Mouse (Mus musculus): ENCODE data around the gene B4galt1. TPM values are rescaled to one million over a fixed set of nuclear protein-coding genes. Genes with fewer than 3 reads are reported as not detected.

Gene B4galt1
- polyA plus RNA-seq, 1 experiment from 2014 or later: 60.6 TPM

DNA sequence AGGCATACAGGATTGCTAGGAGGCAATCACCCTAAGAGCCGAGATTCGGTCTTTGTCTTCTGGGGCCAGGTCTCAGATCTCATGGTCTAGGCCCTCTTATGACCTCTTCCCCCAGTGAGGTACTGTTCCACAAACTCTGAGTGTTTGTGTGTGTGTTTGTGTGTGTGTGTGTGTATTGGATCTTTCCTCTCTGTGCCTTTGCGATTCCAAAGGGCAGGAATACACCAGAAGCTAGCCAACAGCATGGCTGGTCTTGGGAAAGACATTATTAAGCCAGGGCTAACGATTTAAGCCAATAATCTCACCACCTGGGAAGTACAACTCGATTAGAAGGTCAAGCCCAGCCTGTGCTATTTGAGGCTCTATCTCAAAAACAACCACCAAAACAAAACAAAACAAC is 23.3 kb downstream of the B4galt1 start:
- Histone ChIP-seq H3K4me2 (ENCODE audit: low read length) (no peak overlapping the region), H3K4me1 (ENCODE audit: control insufficient read depth in 2 of 2, insufficient read depth in 2 of 2, low read length in 2 of 2) (peaks cover 18 to 35% of the 10 kb centered on the region in 2 experiments), H3K36me3 (ENCODE audit: control insufficient read depth, insufficient read depth, low read length) (peaks cover 22% of the 10 kb centered on the region), H3K27me3 (ENCODE audit: control insufficient read depth, insufficient read depth, low read length) (no peaks in the 10 kb centered on the region), H3K9ac (ENCODE audit: low read length) (no peak overlapping the region), H3K27ac (replicated peaks in 1 of 2; ENCODE audit: control insufficient read depth in 1 of 2, insufficient read depth in 1 of 2, low read depth in 2 of 2, low read length in 2 of 2) (no peak overlapping the region), H3K4me3 (ENCODE audit: control insufficient read depth in 1 of 2, insufficient read depth in 1 of 2, low read depth in 1 of 2, low read length in 2 of 2) (no peak overlapping the region), H3K9me3 (ENCODE audit: control insufficient read depth, low read length) (no peaks in the 10 kb centered on the region)
- 70% methylated on average over 5 of the region's 5 CpGs for WGBS
- no peak for ATAC-seq (ENCODE audit: insufficient number of reproducible peaks, insufficient read depth, low FRiP score, low read depth)

GRCm38 (mm10) chr4:40829654-40830400 is 24.0 kb downstream of the B4galt1 start:
- Histone ChIP-seq H3K4me3 (ENCODE audit: control insufficient read depth in 1 of 2, insufficient read depth in 1 of 2, low read depth in 1 of 2, low read length in 2 of 2) (no peak overlapping the region), H3K9ac (ENCODE audit: low read length) (no peak overlapping the region), H3K36me3 (ENCODE audit: control insufficient read depth, insufficient read depth, low read length) (peaks cover 23% of the 10 kb centered on the region), H3K9me3 (ENCODE audit: control insufficient read depth, low read length) (no peaks in the 10 kb centered on the region), H3K4me1 (ENCODE audit: control insufficient read depth in 2 of 2, insufficient read depth in 2 of 2, low read length in 2 of 2) (peaks cover 17 to 30% of the 10 kb centered on the region in 2 experiments), H3K4me2 (ENCODE audit: low read length) (no peak overlapping the region), H3K27ac (replicated peaks in 1 of 2; ENCODE audit: control insufficient read depth in 1 of 2, insufficient read depth in 1 of 2, low read depth in 2 of 2, low read length in 2 of 2) (no peak overlapping the region), H3K27me3 (ENCODE audit: control insufficient read depth, insufficient read depth, low read length) (no peaks in the 10 kb centered on the region)
- no peak for ATAC-seq (ENCODE audit: insufficient number of reproducible peaks, insufficient read depth, low FRiP score, low read depth)
- WGBS: 86% methylated on average over 13 of the region's 13 CpGs

DNA sequence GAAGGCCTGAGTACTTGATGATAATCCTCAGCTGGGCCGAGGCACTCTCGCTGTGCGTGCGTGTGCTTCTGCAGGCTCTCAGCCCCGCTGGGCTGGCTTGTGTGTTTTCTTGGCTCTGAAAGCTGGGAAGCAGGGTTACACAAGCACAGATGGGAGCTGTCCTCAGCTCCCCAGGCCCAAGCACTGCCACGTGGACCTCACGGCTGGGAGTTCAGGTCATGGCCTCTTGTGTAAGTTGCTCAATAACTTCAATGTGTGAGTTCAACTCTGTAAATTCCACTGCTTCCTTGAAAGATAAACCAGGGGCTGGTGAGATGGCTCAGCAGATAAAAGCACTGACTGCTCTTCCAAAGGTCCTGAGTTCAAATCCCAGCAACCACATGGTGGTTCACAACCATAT is 24.9 kb downstream of the B4galt1 start:
- Histone ChIP-seq H3K27me3 (ENCODE audit: control insufficient read depth, insufficient read depth, low read length) (no peaks in the 10 kb centered on the region), H3K36me3 (ENCODE audit: control insufficient read depth, insufficient read depth, low read length) (peaks cover 23% of the 10 kb centered on the region), H3K9ac (ENCODE audit: low read length) (no peak overlapping the region), H3K9me3 (ENCODE audit: control insufficient read depth, low read length) (no peaks in the 10 kb centered on the region), H3K4me1 (ENCODE audit: control insufficient read depth in 2 of 2, insufficient read depth in 2 of 2, low read length in 2 of 2) (peaks cover 18 to 30% of the 10 kb centered on the region in 2 experiments), H3K4me3 (ENCODE audit: control insufficient read depth in 1 of 2, insufficient read depth in 1 of 2, low read depth in 1 of 2, low read length in 2 of 2) (no peak overlapping the region), H3K4me2 (ENCODE audit: low read length) (no peak overlapping the region), H3K27ac (replicated peaks in 1 of 2; ENCODE audit: control insufficient read depth in 1 of 2, insufficient read depth in 1 of 2, low read depth in 2 of 2, low read length in 2 of 2) (peak overlapping the region in 1 of 2 experiments; percentile 44; a peak in 1 of 4 replicates)
- 43% methylated on average over 7 of the region's 7 CpGs for WGBS
- ATAC-seq (ENCODE audit: insufficient number of reproducible peaks, insufficient read depth, low FRiP score, low read depth): no peak

DNA sequence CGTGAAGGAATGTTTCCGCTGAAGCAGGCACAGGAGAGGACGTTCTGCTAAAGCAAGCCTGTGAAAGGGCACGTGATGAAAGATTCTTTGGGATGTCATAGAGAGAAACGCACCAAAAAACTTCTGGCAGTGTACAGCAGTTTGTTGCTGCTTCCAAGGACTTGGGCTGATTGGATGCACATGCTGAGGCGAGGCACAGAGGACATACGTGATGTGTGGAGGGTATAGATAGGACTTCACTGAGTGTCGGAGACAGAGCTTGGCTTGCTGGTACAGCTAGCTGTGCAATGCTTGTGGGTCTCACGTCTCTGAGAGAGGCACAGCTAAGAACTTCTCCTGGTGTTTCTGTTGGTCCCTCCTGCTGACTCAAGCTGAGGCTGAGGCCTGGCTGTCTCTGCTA is 25.9 kb downstream of the B4galt1 start:
- ATAC-seq (ENCODE audit: insufficient number of reproducible peaks, insufficient read depth, low FRiP score, low read depth): no peak
- Histone ChIP-seq H3K4me3 (ENCODE audit: control insufficient read depth in 1 of 2, insufficient read depth in 1 of 2, low read depth in 1 of 2, low read length in 2 of 2) (no peak overlapping the region), H3K27me3 (ENCODE audit: control insufficient read depth, insufficient read depth, low read length) (no peaks in the 10 kb centered on the region), H3K9ac (ENCODE audit: low read length) (no peak overlapping the region), H3K27ac (replicated peaks in 1 of 2; ENCODE audit: control insufficient read depth in 1 of 2, insufficient read depth in 1 of 2, low read depth in 2 of 2, low read length in 2 of 2) (no peak overlapping the region; a peak in 1 of 4 replicates), H3K9me3 (ENCODE audit: control insufficient read depth, low read length) (no peaks in the 10 kb centered on the region), H3K36me3 (ENCODE audit: control insufficient read depth, insufficient read depth, low read length) (peaks cover 27% of the 10 kb centered on the region), H3K4me2 (ENCODE audit: low read length) (no peak overlapping the region), H3K4me1 (ENCODE audit: control insufficient read depth in 2 of 2, insufficient read depth in 2 of 2, low read length in 2 of 2) (peaks cover 26 to 39% of the 10 kb centered on the region in 2 experiments)
- 65% methylated on average over 9 of the region's 9 CpGs for WGBS

GRCm38 (mm10) chr4:40826810-40827209 is 27.0 kb downstream of the B4galt1 start:
- H3K4me3 ChIP-seq (ENCODE audit: control insufficient read depth in 1 of 2, insufficient read depth in 1 of 2, low read depth in 1 of 2, low read length in 2 of 2): no peak overlapping the region
- no peak overlapping the region for H3K9ac ChIP-seq (ENCODE audit: low read length)
- peaks cover 26 to 44% of the 10 kb centered on the region in 2 experiments for H3K4me1 ChIP-seq (ENCODE audit: control insufficient read depth in 2 of 2, insufficient read depth in 2 of 2, low read length in 2 of 2)
- no peak overlapping the region for H3K4me2 ChIP-seq (ENCODE audit: low read length)
- H3K27ac ChIP-seq (replicated peaks in 1 of 2; ENCODE audit: control insufficient read depth in 1 of 2, insufficient read depth in 1 of 2, low read depth in 2 of 2, low read length in 2 of 2): no peak overlapping the region
- no peaks in the 10 kb centered on the region for H3K9me3 ChIP-seq (ENCODE audit: control insufficient read depth, low read length)
- peaks cover 36% of the 10 kb centered on the region for H3K36me3 ChIP-seq (ENCODE audit: control insufficient read depth, insufficient read depth, low read length)
- no peaks in the 10 kb centered on the region for H3K27me3 ChIP-seq (ENCODE audit: control insufficient read depth, insufficient read depth, low read length)
- no peak for ATAC-seq (ENCODE audit: insufficient number of reproducible peaks, insufficient read depth, low FRiP score, low read depth)
- WGBS: 85% methylated on average over 2 of the region's 2 CpGs

DNA sequence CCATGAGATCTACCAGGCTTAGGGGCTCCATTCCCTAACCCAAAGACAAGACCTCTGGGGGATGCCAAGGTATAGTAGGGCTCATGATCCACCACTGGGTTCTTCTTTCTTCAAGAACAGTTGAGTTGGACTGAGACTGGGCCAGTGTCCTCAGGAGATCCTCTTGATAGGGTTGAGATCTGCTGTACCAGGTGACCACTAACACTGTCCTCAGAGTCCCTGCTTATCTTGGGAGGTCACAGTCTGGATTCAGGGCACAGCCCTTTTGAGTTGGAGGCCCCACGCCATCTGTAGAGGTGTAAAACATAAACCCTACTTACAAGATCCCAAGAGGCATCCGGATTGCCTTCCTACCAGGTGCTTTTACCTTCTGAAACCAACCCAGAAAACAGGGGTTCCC is 27.8 kb downstream of the B4galt1 start:
- peaks cover 23 to 46% of the 10 kb centered on the region in 2 experiments for H3K4me1 ChIP-seq (ENCODE audit: control insufficient read depth in 2 of 2, insufficient read depth in 2 of 2, low read length in 2 of 2)

DNA sequence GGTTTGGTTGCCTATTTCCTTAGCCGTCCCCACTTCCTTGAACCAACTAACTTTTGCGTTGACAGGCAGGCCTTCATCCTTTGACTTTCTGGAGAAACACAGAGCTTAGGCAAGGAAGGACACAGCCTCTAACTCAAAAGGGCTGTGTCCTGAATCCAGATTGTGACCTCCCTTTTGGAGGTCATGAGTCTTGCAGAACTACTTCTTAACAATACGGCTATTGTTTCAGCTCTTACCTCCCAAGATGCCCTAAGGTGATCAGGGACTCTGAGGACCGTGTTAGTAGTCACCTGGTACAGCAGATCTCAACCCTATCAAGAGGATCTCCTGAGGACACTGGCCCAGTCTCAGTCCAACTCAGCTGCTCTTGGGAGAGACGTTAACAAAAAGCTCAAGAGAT is 28.7 kb downstream of the B4galt1 start:
- peaks cover 27 to 52% of the 10 kb centered on the region in 2 experiments for H3K4me1 ChIP-seq (ENCODE audit: control insufficient read depth in 2 of 2, insufficient read depth in 2 of 2, low read length in 2 of 2)
- H3K9me3 ChIP-seq (ENCODE audit: control insufficient read depth, low read length): no peaks in the 10 kb centered on the region
- WGBS: 74% methylated on average over 5 of the region's 5 CpGs
- no peak overlapping the region for H3K27ac ChIP-seq (replicated peaks in 1 of 2; ENCODE audit: control insufficient read depth in 1 of 2, insufficient read depth in 1 of 2, low read depth in 2 of 2, low read length in 2 of 2)
- no peak overlapping the region for H3K9ac ChIP-seq (ENCODE audit: low read length)
- H3K36me3 ChIP-seq (ENCODE audit: control insufficient read depth, insufficient read depth, low read length): peaks cover 44% of the 10 kb centered on the region
- no peak for ATAC-seq (ENCODE audit: insufficient number of reproducible peaks, insufficient read depth, low FRiP score, low read depth)
- no peak overlapping the region for H3K4me3 ChIP-seq (ENCODE audit: control insufficient read depth in 1 of 2, insufficient read depth in 1 of 2, low read depth in 1 of 2, low read length in 2 of 2)
- H3K4me2 ChIP-seq (ENCODE audit: low read length): no peak overlapping the region
- no peaks in the 10 kb centered on the region for H3K27me3 ChIP-seq (ENCODE audit: control insufficient read depth, insufficient read depth, low read length)

More for the DNA sequence above, 27.8 kb downstream of the B4galt1 start:
- no peak overlapping the region for H3K9ac ChIP-seq (ENCODE audit: low read length)
- no peak overlapping the region for H3K27ac ChIP-seq (replicated peaks in 1 of 2; ENCODE audit: control insufficient read depth in 1 of 2, insufficient read depth in 1 of 2, low read depth in 2 of 2, low read length in 2 of 2)
- no peaks in the 10 kb centered on the region for H3K27me3 ChIP-seq (ENCODE audit: control insufficient read depth, insufficient read depth, low read length)
- no peaks in the 10 kb centered on the region for H3K9me3 ChIP-seq (ENCODE audit: control insufficient read depth, low read length)
- 86% methylated on average over 2 of the region's 2 CpGs for whole genome bisulfite sequencing
- ATAC-seq (ENCODE audit: insufficient number of reproducible peaks, insufficient read depth, low FRiP score, low read depth): no peak
- H3K36me3 ChIP-seq (ENCODE audit: control insufficient read depth, insufficient read depth, low read length): peaks cover 38% of the 10 kb centered on the region
- H3K4me2 ChIP-seq (ENCODE audit: low read length): no peak overlapping the region
- H3K4me3 ChIP-seq (ENCODE audit: control insufficient read depth in 1 of 2, insufficient read depth in 1 of 2, low read depth in 1 of 2, low read length in 2 of 2): no peak overlapping the region

GRCm38 (mm10) chr4:40824505-40824904 is 29.3 kb downstream of the B4galt1 start:
- Histone ChIP-seq H3K4me2 (ENCODE audit: low read length) (no peak overlapping the region), H3K4me1 (ENCODE audit: control insufficient read depth in 2 of 2, insufficient read depth in 2 of 2, low read length in 2 of 2) (peaks cover 32 to 59% of the 10 kb centered on the region in 2 experiments), H3K27me3 (ENCODE audit: control insufficient read depth, insufficient read depth, low read length) (no peaks in the 10 kb centered on the region), H3K9ac (ENCODE audit: low read length) (no peak overlapping the region), H3K36me3 (ENCODE audit: control insufficient read depth, insufficient read depth, low read length) (peaks cover 47% of the 10 kb centered on the region), H3K9me3 (ENCODE audit: control insufficient read depth, low read length) (no peaks in the 10 kb centered on the region), H3K4me3 (ENCODE audit: control insufficient read depth in 1 of 2, insufficient read depth in 1 of 2, low read depth in 1 of 2, low read length in 2 of 2) (no peak overlapping the region), H3K27ac (replicated peaks in 1 of 2; ENCODE audit: control insufficient read depth in 1 of 2, insufficient read depth in 1 of 2, low read depth in 2 of 2, low read length in 2 of 2) (no peak overlapping the region)
- no peak for ATAC-seq (ENCODE audit: insufficient number of reproducible peaks, insufficient read depth, low FRiP score, low read depth)
- WGBS: 87% methylated on average over 7 of the region's 7 CpGs

All from heart, embryonic 14.5 days (tissue).